16 mouse cellular contexts compared by ENCODE assay signal in genomic region chr1:182268317-182268716, GRCm38 (mm10). TPM values are rescaled to one million over a fixed set of nuclear protein-coding genes. Genes with fewer than 3 reads are reported as not detected.
DNase-seq lines count a peak whose midpoint lies in the region; ATAC-seq lines count a peak whose summit lies in the region.
"Had no signal": no experiment of that assay in that cellular context is flagged by ENCODE, and none has a peak within 500 bp of the region (broad histone marks: within the 10 kb centered on the region; RNA-seq: fewer than 3 reads in every experiment).

No protein-coding gene starts in this region.

- H3K27ac ChIP-seq in kidney, embryonic 16.5 days (ENCODE audit: low read length): peak overlapping the region; percentile 76
- 0 out of 2 replicates have a peak overlapping the region, but pooled peaks have one; percentile 14 for H3K27ac ChIP-seq in liver, embryonic 12.5 days
- H3K27ac ChIP-seq: hindbrain, embryonic 15.5 days; limb, embryonic 13.5 days; neural tube, embryonic 13.5 days had no signal

- no peaks in the 10 kb centered on the region for H3K9me3 ChIP-seq in kidney, embryonic 16.5 days (ENCODE audit: low read length)
- no peaks in the 10 kb centered on the region for H3K9me3 ChIP-seq in liver, embryonic 12.5 days (replicated peaks)
- H3K9me3 ChIP-seq: hindbrain, embryonic 15.5 days; limb, embryonic 13.5 days; neural tube, embryonic 13.5 days had no signal

- 59% methylated on average over 4 of the region's 4 CpGs for WGBS in kidney, embryonic 16.5 days
- 57% methylated on average over 4 of the region's 4 CpGs for WGBS in liver, embryonic 12.5 days (ENCODE audit: insufficient replicate concordance)

- H3K27me3 ChIP-seq in kidney, embryonic 16.5 days (ENCODE audit: insufficient read depth, low read length): no peaks in the 10 kb centered on the region
- no peaks in the 10 kb centered on the region for H3K27me3 ChIP-seq in liver, embryonic 12.5 days (replicated peaks)
- H3K27me3 ChIP-seq: hindbrain, embryonic 15.5 days; limb, embryonic 13.5 days; neural tube, embryonic 13.5 days; Patski had no signal

- no peak overlapping the region for H3K4me2 ChIP-seq in kidney, embryonic 16.5 days (replicated peaks; ENCODE audit: low read depth, low read length)
- H3K4me2 ChIP-seq in liver, embryonic 12.5 days: no peak overlapping the region
- H3K4me2 ChIP-seq: hindbrain, embryonic 15.5 days; limb, embryonic 13.5 days; neural tube, embryonic 13.5 days had no signal

- DNase-seq in embryo, embryonic 9.5 days (ENCODE audit: extremely low spot score): peak; percentile 7
- no peak for DNase-seq in embryo, embryonic 10 days (ENCODE audit: low spot score)
- no peak for DNase-seq in retina, postnatal 1 day
- DNase-seq in lung, postnatal 10 days: no peak
- DNase-seq in cerebellum, adult 8-10 months: no peak
- DNase-seq in ovary, postnatal 14 days (ENCODE audit: low spot score): no peak
- DNase-seq: cerebellum, adult 9-10 months; lung, postnatal 4 days; thymus, postnatal 4 days had no signal

- H3K36me3 ChIP-seq in kidney, embryonic 16.5 days (ENCODE audit: insufficient read depth, low read length): no peaks in the 10 kb centered on the region; the same call in 1 of the 2 replicates
- peaks cover 11% of the 10 kb centered on the region for H3K36me3 ChIP-seq in liver, embryonic 12.5 days

- peak; percentile 96 for ATAC-seq in kidney, embryonic 16.5 days (ENCODE audit: low FRiP score, low TSS enrichment)
- ATAC-seq in liver, embryonic 12.5 days: peak; percentile 77
- ATAC-seq: midbrain, embryonic 16.5 days; Patski had no signal

- H3K9ac ChIP-seq in kidney, embryonic 16.5 days (replicated peaks; ENCODE audit: low read length): no peak overlapping the region
- H3K9ac ChIP-seq in liver, embryonic 12.5 days: no peak overlapping the region
- H3K9ac ChIP-seq: hindbrain, embryonic 15.5 days; limb, embryonic 13.5 days; neural tube, embryonic 13.5 days had no signal

- H3K4me3 ChIP-seq in kidney, embryonic 16.5 days (ENCODE audit: low read length): no peak overlapping the region
- H3K4me3 ChIP-seq in liver, embryonic 12.5 days: no peak overlapping the region
- H3K4me3 ChIP-seq: hindbrain, embryonic 15.5 days; limb, embryonic 13.5 days; neural tube, embryonic 13.5 days had no signal

- H3K4me1 ChIP-seq in kidney, embryonic 16.5 days (ENCODE audit: insufficient read depth, low read length): no peaks in the 10 kb centered on the region
- H3K4me1 ChIP-seq in liver, embryonic 12.5 days: 0 out of 2 replicates have a peak, but pooled peaks cover 3% of the 10 kb centered on the region
- H3K4me1 ChIP-seq: hindbrain, embryonic 15.5 days; limb, embryonic 13.5 days; neural tube, embryonic 13.5 days had no signal

RNA-seq across cellular contexts. Expression of gene Degs1, which starts 14.3 kb away (rescaled TPM):
- polyA plus RNA-seq in kidney, embryonic 16.5 days (2015; fragmentation: Nextera tagmentation; extraction: Ambion mirVana): 131 and 134 TPM in 2 replicates
- 105 and 110 TPM in 2 replicates for polyA plus RNA-seq in liver, embryonic 12.5 days (2016; fragmentation: Nextera tagmentation; extraction: Ambion mirVana)
